Mouse (Mus musculus): ENCODE results near the gene Ddx52.

GRCm38 (mm10) chr11:84010411-84010810 lies 68.5 kb downstream of the Ddx52 start:
- TF ChIP-seq CTCF (IDR thresholded peaks at IDR 0.05; ENCODE audit: insufficient read depth, low read depth, low read length) (no peak), POLR2A (IDR thresholded peaks at IDR 0.05; ENCODE audit: insufficient read depth, low read depth, low read length) (no peak)
